Mouse (Mus musculus) MEL (cell line): ENCODE measurements around the gene Cdkl2.

Experiments used
- GABPA ChIP-seq: IDR thresholded peaks from 2 replicates; pipeline ENCODE4 v1.6.1; 2012; ENCODE audit warnings: low read depth, mild to moderate bottlenecking, inconsistent platforms, low read length, improper control_type of control experiment, moderate library complexity
- POLR2A ChIP-seq, 2 experiments: IDR thresholded peaks; 2 replicates each; pipeline ENCODE4 v1.6.1; 2011 to 2012; ENCODE audit warnings: low read length in 2 of 2, mild to moderate bottlenecking in 2 of 2, control low read depth in 1 of 2, improper control_type of control experiment in 1 of 2, low read depth in 1 of 2, moderate library complexity in 1 of 2; ENCODE audit not compliant: control insufficient read depth in 1 of 2, insufficient read depth in 1 of 2, poor library complexity in 1 of 2

- no peak for TF ChIP-seq POLR2A (IDR thresholded peaks at IDR 0.05; ENCODE audit: control insufficient read depth in 1 of 2, insufficient read depth in 1 of 2, low read depth in 1 of 2, low read length in 2 of 2, poor library complexity in 1 of 2)
- no peak for TF ChIP-seq GABPA
Measured at GRCm38 (mm10) chr5:92080400-92080799, 36.7 kb upstream of the Cdkl2 start.
